Mouse (Mus musculus): ENCODE results near the gene Pxmp2.
A peak's percentile ranks its signal among the peaks of the same experiment; 100 is the strongest.

Pxmp2 gene

DNA sequence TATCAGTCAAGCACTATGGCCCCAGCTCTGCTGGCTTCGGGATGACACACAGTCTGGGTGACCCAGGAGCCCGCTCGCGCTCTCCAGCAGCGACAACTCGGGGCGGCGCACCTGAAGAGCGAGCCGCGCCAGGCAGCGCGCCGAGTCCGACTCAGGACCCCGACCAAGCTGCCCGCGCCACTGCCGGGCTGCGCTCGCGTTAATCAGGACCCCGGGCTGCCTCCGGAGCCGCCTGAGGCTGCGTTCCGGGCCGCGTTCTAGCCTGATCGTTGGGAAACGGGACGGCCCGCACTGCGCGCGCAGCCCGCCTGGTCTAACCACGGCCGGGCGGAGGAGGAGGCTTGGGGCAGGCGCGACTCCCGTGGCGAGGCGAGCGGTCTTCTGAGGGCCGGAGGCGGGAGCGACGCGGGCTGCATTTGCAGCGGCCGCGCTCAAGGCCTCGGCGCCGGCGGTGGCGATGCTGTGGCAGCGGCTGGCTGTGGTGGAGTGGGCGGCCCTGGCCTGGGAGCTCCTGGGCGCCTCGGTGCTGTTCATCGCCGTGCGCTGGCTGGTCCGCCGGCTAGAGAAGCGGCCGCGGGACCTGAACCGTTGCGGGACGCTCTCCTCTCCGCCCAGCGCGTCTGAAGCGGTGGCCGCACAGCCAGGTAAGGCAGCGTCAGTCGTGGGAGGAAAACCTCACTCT lies 55.1 kb downstream of the Pxmp2 start, which contains the start of gene Ankle2:
Ankle2 (plus strand) TSS at position 225 of the 682 bp plus-strand sequence.
- DNase-seq (ENCODE audit: low spot score in 2 of 2): peak; percentile 94 to 95

DNA sequence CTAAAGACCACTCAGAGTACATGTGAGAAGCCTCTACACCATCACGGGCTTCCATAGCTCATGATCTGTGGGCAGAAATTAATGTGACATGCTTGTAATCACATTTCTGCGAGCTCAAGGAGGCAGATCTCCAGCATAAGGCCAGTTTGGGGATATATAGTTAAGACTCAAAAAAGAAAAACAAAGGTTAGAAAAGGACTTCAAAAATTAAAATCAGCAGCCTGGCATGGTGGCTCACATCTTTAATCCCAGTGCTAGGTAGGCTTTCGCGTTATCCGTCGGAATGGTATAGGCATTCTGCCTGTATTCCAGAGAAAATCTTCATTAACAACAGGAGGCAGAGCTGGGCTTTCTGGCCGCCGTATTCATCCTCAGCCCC lies 55.6 kb downstream of the Pxmp2 start:
- DNase-seq (ENCODE audit: low spot score in 2 of 2): peak in 1 of 2 experiments; percentile 26

DNA sequence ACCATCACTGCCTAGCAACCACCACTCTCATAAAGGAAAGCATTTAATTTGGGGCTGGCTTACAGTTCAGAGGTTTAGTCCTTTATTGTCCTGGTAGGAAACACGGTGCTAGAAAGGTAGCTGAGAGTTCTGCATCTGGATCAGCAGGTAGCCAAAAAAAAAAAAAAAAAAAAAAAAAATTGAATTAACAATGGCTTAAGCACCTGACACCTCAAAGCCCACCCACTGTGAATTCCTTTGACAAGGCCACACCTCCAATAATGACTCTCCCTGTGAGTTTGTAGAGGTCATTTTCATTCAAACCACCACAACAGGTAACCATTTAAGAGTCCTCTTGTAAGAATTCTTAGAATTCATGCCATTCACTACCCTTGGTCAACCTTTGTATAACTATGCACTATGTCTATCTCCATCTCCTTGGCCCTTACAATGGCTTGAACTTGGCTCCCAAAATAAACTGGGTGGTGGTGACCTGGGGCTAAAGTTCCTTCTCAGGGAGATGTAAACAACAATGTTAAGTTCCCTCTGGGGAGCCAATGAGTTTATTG lies 58.6 kb downstream of the Pxmp2 start:
- no peak for DNase-seq (ENCODE audit: low spot score in 2 of 2)

DNA sequence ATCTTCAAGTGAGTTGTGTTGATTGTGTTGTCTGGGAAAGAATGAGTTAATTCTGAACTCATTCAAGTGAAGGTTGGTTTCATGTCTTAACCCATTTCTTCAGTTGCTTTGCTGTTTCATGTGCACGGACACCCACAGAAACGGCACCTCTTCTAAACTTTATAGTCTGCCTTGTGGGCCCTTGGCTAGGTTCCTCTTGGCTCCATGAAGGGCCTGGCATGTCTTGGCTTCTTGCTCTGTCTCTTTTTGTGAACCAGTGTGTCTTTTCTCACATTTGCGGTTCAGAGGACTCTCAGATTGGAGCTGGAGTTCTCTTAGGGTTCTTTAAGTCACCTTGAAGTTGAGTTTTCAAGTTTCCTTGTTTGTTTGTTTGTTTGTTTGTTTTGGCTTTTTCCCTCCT lies 60.9 kb downstream of the Pxmp2 start:
- no peak for DNase-seq (ENCODE audit: low spot score in 2 of 2)
